Mouse (Mus musculus): ENCODE measurements around the gene Polh.

DNA sequence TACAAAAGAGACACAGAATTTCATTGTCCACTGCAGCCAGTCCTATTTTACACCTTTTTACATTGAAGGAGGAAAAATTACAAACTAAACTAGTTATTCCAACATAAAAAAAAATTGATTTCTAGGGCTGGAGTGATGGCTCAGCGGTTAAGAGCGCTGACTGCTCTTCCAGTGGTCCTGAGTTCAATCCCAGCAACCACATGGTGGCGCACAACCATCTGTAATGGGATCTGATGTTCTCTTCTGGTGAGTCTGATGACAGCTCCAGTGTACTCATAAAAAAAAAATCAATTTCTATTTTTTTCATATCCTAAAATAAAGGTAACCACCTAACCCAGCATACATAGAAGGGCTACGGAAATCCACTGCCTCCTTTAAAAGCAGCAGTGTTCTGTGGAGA lies 20.2 kb downstream of the Polh start:
- TF ChIP-seq CTCF (IDR thresholded peaks at IDR 0.05; ENCODE audit: extremely low read depth, insufficient read length, insufficient replicate concordance, low read depth, low read length) (no peak), POLR2A (IDR thresholded peaks at IDR 0.05; ENCODE audit: low read depth, low read length) (no peak)
